Comparison of ENCODE assay signal across 19 mouse cellular contexts in the genomic region with DNA sequence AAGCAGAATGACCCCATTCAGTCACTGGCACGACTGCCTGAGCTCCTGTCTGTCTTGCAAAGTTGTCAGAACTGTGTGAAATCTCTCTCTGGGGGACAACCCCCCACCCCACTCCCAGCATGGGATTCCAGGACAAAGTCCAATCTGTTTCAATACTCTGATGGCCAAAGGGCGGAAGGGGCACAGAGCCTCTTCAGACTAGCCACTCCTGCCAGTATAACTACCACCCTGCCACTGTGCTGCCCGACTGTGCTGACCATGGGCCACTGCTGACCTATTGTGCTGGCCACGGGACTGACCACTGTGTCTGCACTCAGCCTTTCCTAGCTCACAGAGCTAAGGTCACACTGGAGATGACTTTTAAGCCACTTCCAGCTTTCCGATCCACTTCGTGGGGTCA. TPM values are rescaled to one million over a fixed set of nuclear protein-coding genes. Genes with fewer than 3 reads are reported as not detected.
DNase-seq lines count a peak whose midpoint lies in the region; ATAC-seq and TF ChIP-seq lines count a peak whose summit lies in the region.
"Had no signal": no experiment of that assay in that cellular context is flagged by ENCODE, and none has a peak within 500 bp of the region (broad histone marks: within the 10 kb centered on the region; RNA-seq: fewer than 3 reads in every experiment).

No protein-coding gene starts in this region.

- no peak overlapping the region for H3K4me3 ChIP-seq in midbrain, embryonic 10.5 days
- H3K4me3 ChIP-seq in midbrain, postnatal 0 days (ENCODE audit: low read depth, low read length) = no peak overlapping the region
- H3K4me3 ChIP-seq in stomach, postnatal 0 days (ENCODE audit: low read depth, low read length) = no peak overlapping the region
- H3K4me3 ChIP-seq: forebrain, embryonic 15.5 days; hindbrain, embryonic 12.5 days; layer of hippocampus, adult 2 months; limb, embryonic 15.5 days; midbrain, embryonic 12.5 days had no signal

- H3K9me3 ChIP-seq in midbrain, embryonic 10.5 days (replicated peaks) = no peaks in the 10 kb centered on the region
- H3K9me3 ChIP-seq in midbrain, postnatal 0 days (ENCODE audit: low read length) = no peaks in the 10 kb centered on the region
- no peaks in the 10 kb centered on the region for H3K9me3 ChIP-seq in stomach, postnatal 0 days (ENCODE audit: control insufficient read depth, low read length)
- H3K9me3 ChIP-seq: forebrain, embryonic 15.5 days; hindbrain, embryonic 12.5 days; limb, embryonic 15.5 days; midbrain, embryonic 12.5 days had no signal

- H3K9ac ChIP-seq in midbrain, postnatal 0 days (replicated peaks; ENCODE audit: low read length, poor library complexity, severe bottlenecking) = no peak overlapping the region
- H3K9ac ChIP-seq in stomach, postnatal 0 days (ENCODE audit: low read length) = no peak overlapping the region
- H3K9ac ChIP-seq: forebrain, embryonic 15.5 days; hindbrain, embryonic 12.5 days; limb, embryonic 15.5 days; midbrain, embryonic 12.5 days had no signal

- no peaks in the 10 kb centered on the region for H3K36me3 ChIP-seq in midbrain, embryonic 10.5 days
- H3K36me3 ChIP-seq in midbrain, postnatal 0 days (ENCODE audit: insufficient read depth, low read length) = no peaks in the 10 kb centered on the region
- H3K36me3 ChIP-seq in stomach, postnatal 0 days (ENCODE audit: control insufficient read depth, insufficient read depth, low read length) = no peaks in the 10 kb centered on the region
- H3K36me3 ChIP-seq: forebrain, embryonic 15.5 days; hindbrain, embryonic 12.5 days; limb, embryonic 15.5 days; midbrain, embryonic 12.5 days had no signal

- H3K27ac ChIP-seq in midbrain, embryonic 10.5 days (replicated peaks) = peak overlapping the region; percentile 42; the same call in 1 of the 2 replicates
- no peak overlapping the region for H3K27ac ChIP-seq in midbrain, postnatal 0 days (ENCODE audit: low read depth, low read length)
- H3K27ac ChIP-seq in stomach, postnatal 0 days (replicated peaks) = no peak overlapping the region
- H3K27ac ChIP-seq: forebrain, embryonic 15.5 days; hindbrain, embryonic 12.5 days; layer of hippocampus, adult 2 months; limb, embryonic 15.5 days; midbrain, embryonic 12.5 days had no signal

- H3K4me2 ChIP-seq in midbrain, postnatal 0 days (ENCODE audit: low read depth, low read length, poor library complexity, severe bottlenecking) = no peak overlapping the region
- H3K4me2 ChIP-seq in stomach, postnatal 0 days (replicated peaks; ENCODE audit: low read depth) = no peak overlapping the region
- H3K4me2 ChIP-seq: forebrain, embryonic 15.5 days; hindbrain, embryonic 12.5 days; limb, embryonic 15.5 days; midbrain, embryonic 12.5 days had no signal

- TF ChIP-seq CTCF in midbrain, postnatal 0 days (IDR thresholded peaks at IDR 0.05) = no peak
- no peak for TF ChIP-seq CTCF in stomach, postnatal 0 days (IDR thresholded peaks at IDR 0.05; ENCODE audit: low read depth)

- no peak for TF ChIP-seq EP300 in stomach, postnatal 0 days (optimal IDR thresholded peaks at IDR 0.05)

- 22% methylated on average over 6 of the region's 6 CpGs for WGBS in midbrain, embryonic 10.5 days
- WGBS in midbrain, postnatal 0 days = 21% methylated on average over 6 of the region's 6 CpGs
- 39% methylated on average over 6 of the region's 6 CpGs for WGBS in stomach, postnatal 0 days

- peaks cover 19% of the 10 kb centered on the region; the same call in 1 of the 2 replicates for H3K27me3 ChIP-seq in midbrain, embryonic 10.5 days (ENCODE audit: low read depth, poor library complexity, severe bottlenecking)
- no peaks in the 10 kb centered on the region for H3K27me3 ChIP-seq in midbrain, postnatal 0 days (ENCODE audit: insufficient read depth, low read length)
- H3K27me3 ChIP-seq in stomach, postnatal 0 days (ENCODE audit: control insufficient read depth, insufficient read depth, low read length) = no peaks in the 10 kb centered on the region
- H3K27me3 ChIP-seq: forebrain, embryonic 15.5 days; hindbrain, embryonic 12.5 days; limb, embryonic 15.5 days had no signal

- peaks cover 40% of the 10 kb centered on the region for H3K4me1 ChIP-seq in midbrain, embryonic 10.5 days
- no peaks in the 10 kb centered on the region for H3K4me1 ChIP-seq in midbrain, postnatal 0 days (ENCODE audit: insufficient read depth, low read length)
- no peaks in the 10 kb centered on the region for H3K4me1 ChIP-seq in stomach, postnatal 0 days (replicated peaks; ENCODE audit: control insufficient read depth, insufficient read depth)

- no peak for ATAC-seq in midbrain, postnatal 0 days (ENCODE audit: low FRiP score)
- no peak for ATAC-seq in stomach, postnatal 0 days (ENCODE audit: low FRiP score, low TSS enrichment)
- ATAC-seq: forebrain, embryonic 15.5 days had no signal

- peak; percentile 10 for DNase-seq in embryo, embryonic 10.5 days (ENCODE audit: low spot score)
- no peak for DNase-seq in embryo, embryonic 10 days (ENCODE audit: low spot score)
- DNase-seq in midbrain, embryonic 10.5 days (ENCODE audit: low spot score) = peak; percentile 30
- DNase-seq in midbrain, postnatal 0 days (ENCODE audit: low spot score) = no peak
- peak; percentile 19 for DNase-seq in liver
- peak; percentile 64 for DNase-seq in yolk sac, embryonic 10.5 days (ENCODE audit: low spot score)
- DNase-seq in stomach, postnatal 0 days (ENCODE audit: low spot score) = no peak
- DNase-seq in retina, postnatal 1 day = no peak
- DNase-seq: adrenal gland, postnatal 14 days; cerebellum, adult 2 months; thymus, adult 18-20 months had no signal

RNA-seq across cellular contexts. Expression of a gene that starts 16.8 kb away (rescaled TPM):
- polyA plus RNA-seq in midbrain, embryonic 10.5 days (2016; fragmentation: Nextera tagmentation; extraction: Ambion mirVana) = 0.21 and 0.36 TPM in 2 replicates
- 0.47 and 0.60 TPM in 2 replicates for total RNA-seq in midbrain, postnatal 0 days (2014; rRNA removed)
- polyA plus RNA-seq in midbrain, postnatal 0 days (2015; fragmentation: Nextera tagmentation; extraction: Ambion mirVana) = 0.27 and 0.35 TPM in 2 replicates
- 0.01 and 0.04 TPM in 2 replicates for polyA plus RNA-seq in stomach, postnatal 0 days (2015; fragmentation: Nextera tagmentation; extraction: Ambion mirVana)
- total RNA-seq: layer of hippocampus, adult 2 months had no signal
- polyA plus RNA-seq: gonadal fat pad, adult 2 months; heart, embryonic 14.5 days; neural tube, embryonic 11.5 days had no signal

RNA-seq across cellular contexts. Expression of a gene that starts 52.6 kb away (rescaled TPM):
- 65.8 and 71.6 TPM in 2 replicates for polyA plus RNA-seq in midbrain, embryonic 10.5 days (2016; fragmentation: Nextera tagmentation; extraction: Ambion mirVana)
- total RNA-seq in midbrain, postnatal 0 days (2014; rRNA removed) = 53.0 and 75.3 TPM in 2 replicates
- polyA plus RNA-seq in midbrain, postnatal 0 days (2015; fragmentation: Nextera tagmentation; extraction: Ambion mirVana) = 48.8 and 49.5 TPM in 2 replicates
- 16.2 and 17.2 TPM in 2 replicates for polyA plus RNA-seq in stomach, postnatal 0 days (2015; fragmentation: Nextera tagmentation; extraction: Ambion mirVana)

Comparison
In these comparisons a context has a peak if more than half of its experiments do, and no peak if none do; other contexts are left out.
1. DNase-seq: peak in embryo, embryonic 10.5 days (single experiment), midbrain, embryonic 10.5 days (single experiment), liver (single experiment) and yolk sac, embryonic 10.5 days (single experiment); none in embryo, embryonic 10 days (single experiment), midbrain, postnatal 0 days (single experiment), stomach, postnatal 0 days (single experiment) and retina, postnatal 1 day (single experiment).